Mouse (Mus musculus) spleen, postnatal 10 days (tissue): ENCODE results near the gene Haghl.

Source experiments
- DNase-seq, 2 experiments: peaks; one replicate each; pipeline ENCODE4 v3.0.0; 2021 to 2022; ENCODE audit warnings: low spot score in 2 of 2

Gene Haghl

DNA sequence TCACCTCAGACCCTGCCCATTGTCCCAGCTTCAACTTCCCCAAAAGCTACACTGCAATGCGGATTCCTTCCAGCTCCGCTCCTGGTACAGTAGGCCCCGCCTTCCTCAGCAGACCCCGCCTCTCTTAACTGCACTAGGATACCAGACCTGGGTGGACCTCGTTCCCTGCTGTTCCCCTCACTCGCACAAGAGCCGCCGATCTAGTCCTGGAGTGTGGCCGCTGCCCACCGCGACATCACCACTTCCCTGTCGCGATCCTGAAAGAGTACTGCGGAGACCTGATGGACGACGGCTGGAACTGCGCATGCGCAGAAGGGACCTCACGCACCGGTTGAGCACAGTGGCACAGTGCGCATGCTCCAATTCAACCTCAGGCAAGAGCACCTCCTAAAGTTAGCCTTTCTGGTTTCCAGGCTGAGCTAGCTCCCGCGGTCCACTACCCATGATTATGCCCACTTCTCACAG, at the start of gene Haghl:
TSS of gene Haghl (minus strand) at position 393 of the 465 bp plus-strand sequence.
- DNase-seq, result peak; percentile 92 to 97

DNA sequence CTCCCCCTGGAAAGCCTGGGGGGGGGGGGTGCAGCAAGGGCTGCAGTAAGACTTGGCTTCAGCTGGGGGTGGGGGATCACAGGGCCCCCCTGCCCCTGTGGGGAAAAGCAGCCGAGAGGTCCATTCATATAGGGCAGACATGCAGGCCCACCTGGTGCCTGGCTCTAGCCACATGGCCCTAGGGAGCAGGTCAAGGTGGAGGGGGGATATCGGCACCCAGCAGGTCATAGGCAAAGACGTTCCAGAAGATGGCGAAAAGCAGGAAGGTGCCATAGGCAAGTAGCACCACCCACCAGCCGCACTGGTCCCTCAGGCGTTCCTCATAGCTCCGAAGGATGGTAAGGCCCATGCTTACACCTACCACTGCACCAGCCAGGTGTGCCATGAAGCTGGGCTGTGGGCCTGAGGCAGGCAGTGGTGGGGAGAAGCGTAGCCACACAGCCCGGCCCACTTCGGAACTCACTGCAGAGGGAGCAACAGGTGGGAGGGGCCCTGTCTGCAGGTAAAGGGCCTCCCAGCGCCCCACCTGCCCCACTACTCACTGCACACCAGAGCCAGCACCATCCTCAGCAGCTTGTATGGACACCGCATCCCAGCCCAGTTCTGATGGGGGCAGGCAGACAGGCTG, 49.2 kb upstream of the Haghl start:
- DNase-seq, result no peak

DNA sequence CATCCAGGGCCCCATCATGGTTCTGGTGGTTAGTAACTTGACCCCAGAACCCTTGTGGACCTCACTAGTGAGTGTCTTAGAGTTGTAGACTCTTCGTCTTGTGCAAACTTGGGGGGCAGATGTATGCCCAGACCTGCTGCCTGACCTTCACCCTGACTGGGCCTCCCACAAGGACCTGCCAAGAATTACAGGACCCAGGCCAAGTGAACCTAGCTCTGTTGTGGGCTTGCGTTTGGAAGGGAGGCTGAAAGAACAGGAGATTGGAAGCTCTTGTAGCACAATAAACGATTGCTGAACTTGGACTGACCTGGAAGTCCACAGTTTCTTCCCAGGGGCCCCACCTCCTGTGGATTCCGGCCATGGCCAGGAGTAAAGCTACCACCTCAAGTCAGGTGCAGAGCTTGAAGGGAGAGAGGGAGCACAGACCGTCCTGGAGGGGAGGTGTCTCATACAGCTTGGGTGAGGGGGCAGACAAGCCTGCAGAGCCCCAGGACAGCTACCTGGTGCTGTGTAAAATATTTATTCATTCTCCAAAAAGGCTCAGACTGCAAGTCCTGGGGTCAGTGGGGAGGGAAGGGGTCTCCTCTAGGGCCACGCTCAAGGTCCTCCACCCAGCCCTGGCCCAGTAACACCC, 48.6 kb upstream of the Haghl start:
- no peak for DNase-seq

DNA sequence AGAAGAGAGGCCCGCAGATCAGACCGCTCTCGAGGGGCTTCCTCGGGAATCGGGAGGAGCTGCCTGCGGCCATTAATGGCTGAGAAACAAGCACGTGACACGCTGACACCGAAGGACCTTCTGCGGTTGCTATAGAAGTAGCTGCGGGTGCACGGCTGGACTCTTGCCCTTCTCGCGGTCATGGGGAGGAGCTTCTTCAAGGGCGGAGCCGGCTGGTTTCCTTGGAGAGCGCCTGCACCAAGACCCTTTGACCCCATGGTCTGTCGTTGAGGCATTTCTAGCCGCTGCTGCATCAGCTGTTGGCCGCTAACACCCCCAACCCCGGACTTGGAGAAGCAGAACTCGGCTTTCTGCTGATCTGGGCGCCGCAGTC, 47.8 kb upstream of the Haghl start, which contains the start of gene Stub1:
TSS of gene Stub1 (minus strand) at position 114 of the 373 bp plus-strand sequence.
- DNase-seq, result peak in 1 of 2 experiments; percentile 76

DNA sequence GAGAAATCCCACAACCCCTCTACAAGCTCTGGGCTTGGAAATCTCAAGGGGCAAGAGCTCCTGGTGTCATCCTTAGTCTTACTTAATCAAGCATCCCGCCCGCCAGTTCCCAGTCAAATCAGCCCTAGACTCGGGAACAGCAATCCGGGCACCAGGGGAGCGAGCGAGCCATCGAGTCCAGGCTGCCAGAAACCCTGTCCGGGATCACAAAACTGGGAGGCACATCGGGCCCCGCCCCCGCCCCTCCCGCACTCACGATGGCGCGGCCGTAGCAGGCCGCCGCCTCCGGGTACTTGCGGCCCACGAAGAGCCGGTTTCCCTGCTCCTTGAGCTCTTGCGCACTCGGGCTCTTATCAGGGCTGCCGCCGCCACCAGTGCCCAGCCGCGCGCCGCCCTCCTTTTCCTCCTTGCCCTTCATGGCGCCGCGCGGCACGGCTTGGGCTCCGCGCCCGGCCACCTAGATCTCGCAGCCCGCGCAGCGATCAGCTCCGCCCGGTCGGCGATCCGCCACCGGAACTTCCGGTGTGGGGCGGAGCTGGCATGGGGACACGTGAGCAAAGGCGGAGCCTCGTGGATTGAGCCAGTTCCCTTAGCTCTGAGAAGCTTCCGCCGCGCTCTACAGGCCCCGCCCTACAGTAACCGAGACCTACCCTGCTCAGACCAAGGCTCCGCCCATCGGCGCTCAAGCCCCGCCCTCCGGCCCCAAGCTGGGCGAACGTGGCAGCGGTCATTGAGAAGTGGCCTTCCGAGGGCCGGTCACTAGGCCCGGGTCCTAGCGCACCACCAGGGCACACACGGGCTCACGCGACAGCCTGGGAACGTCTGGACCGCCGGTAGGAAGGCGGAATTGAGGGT, 47.2 kb upstream of the Haghl start:
- DNase-seq, result peak; percentile 99 to 100

DNA sequence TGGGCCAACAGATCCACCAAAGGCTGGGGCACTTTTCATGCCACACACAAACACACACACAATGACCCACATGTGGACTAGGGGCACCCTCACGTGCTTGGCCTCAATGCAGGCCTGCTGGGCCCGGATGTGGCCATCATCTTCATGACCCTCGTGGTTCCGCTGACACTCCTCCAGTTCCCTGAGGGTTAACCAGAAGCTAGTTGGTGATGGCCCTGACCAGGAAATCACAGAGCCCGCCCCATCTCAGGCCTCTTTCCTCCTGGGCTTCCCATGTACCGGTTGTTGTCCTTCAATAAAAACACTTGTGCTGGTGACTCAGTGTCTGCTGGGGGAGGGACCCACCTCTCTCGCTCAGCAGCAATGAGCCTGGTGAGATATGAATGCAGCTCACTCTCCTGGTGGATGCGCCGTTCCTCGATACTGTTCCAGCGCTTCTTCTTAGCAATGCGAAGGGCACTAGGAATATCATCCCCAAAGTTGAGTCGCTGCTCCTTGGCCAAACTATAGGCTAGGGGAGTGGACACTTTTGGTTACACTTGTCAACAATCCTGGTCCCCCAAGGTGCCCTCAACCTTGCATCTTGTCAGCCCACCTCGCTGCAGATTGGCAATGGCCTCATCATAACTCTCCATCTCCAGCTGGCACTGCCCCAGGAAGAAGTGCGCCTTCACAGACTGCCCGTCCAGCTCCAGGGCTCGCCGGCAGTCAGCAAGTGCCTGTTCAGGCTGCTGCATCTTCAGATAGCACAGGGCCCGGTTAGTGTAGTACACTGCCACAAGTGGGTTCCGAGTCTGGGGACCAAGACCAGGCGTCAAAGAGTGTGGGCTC, 46.2 kb upstream of the Haghl start:
- peak in 1 of 2 experiments; percentile 56 for DNase-seq

DNA sequence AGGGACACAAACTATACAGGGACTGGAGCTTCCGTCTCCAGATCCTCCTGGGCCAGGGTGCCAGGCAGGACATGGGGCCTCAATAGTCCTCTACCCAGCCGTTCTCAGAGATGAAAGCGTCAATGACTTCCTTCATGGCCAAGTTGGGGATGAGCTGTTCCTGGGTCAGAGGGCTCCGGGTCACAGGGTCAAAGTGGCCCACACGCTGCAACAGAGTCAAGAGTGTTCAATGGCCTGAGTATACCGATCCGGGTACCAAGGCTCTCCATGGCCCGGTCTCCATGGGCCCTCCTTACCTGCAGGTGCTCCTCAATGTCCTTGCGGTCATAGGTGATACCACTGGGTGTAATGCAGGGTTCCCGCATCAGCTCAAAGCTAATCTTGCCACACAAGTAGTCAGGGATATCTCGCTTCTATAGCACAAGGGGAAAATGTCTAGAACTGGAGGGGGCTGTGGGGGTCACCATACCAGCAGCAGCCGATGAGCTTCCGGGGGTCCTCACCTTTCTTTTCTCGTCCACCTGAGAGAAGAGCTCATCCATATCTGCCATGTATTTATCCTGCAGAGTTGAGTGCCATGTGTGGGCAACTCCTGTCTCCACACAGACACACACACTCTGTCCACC, 45.4 kb upstream of the Haghl start:
- no peak for DNase-seq

DNA sequence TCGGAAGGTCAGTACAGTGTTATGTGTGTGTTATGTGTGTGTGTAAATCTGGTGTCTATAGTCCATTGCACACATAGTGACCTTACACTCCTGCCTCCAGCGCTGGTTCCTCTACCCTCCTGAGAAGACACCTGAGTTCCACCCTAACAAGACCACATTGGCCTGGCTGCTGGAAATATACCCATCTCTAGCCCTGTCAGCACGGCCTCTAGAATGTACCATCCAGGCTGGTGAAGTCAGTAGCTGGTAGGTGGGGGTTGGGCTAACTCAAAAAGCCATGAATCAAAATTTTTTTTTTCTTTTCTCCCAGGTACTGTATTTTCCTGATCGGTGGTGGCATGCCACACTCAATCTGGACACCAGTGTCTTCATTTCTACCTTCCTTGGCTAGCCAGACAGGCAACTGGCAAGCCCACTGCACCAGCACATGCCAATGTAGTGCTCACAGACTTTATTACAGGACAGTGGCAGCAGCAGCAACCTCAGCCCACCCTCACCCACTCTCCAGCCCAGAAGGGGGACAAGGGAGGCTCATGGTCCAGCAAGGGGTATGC, 44.8 kb upstream of the Haghl start:
- no peak for DNase-seq

DNA sequence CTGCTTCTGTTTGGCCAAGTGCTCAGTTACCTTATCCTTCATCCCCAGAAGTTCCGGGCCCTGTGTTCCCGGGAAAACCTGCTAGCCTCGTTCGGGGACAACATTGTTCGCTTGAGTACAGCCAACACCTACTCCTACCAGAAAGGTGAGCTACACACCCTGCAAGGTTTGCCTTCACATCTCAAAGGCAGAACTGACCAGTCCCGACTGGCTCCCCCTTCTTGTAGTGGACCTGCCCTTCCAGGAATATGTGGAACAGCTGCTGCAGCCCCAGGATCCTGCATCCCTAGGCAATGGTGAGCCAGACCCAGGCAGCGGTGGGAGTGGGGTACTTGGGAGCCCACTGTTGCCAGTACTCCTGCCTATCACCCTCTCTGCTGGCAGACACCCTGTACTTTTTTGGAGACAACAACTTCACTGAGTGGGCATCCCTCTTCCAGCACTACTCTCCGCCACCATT, 44.1 kb upstream of the Haghl start:
- DNase-seq, result no peak

DNA sequence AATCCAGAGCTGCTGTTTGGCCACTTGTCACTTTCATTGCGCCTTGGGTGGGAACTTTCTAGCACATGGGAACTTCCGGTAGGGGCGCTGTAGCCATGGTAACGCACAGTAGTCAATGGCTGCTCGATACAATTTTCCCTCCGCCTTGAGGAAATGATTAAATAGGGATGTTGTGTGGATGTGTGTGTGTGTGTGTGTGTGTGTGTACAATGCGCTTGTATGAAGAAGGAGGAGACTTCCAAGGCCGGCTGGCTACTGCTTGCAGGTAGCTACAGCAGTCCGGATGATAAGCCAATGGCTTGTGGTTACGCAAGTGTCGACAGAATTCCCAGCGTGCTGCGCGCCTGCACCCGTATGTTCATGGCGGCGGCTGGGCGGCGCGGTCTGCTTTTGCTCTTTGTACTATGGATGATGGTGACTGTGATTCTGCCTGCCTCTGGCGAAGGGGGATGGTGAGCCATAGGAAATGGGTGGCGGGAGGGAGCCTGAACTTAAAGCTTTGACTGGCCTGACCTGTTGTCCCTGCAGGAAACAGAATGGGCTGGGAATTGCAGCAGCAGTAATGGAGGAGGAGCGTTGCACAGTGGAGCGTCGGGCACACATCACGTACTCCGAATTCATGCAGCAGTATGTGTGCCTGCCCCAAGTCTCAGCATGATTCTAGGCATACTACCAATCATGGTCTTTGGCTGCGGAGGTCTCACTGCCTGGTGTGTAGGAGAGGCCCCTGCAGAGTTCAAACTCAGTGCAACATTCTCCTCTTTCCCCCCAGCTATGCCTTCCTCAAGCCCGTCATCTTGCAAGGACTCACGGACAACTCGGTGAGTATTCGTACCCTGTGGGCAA, 43.5 kb upstream of the Haghl start, which contains the start of gene Jmjd8:
TSS of gene Jmjd8 (plus strand) at position 156 of the 846 bp plus-strand sequence.
- DNase-seq, result peak; percentile 61 to 78

DNA sequence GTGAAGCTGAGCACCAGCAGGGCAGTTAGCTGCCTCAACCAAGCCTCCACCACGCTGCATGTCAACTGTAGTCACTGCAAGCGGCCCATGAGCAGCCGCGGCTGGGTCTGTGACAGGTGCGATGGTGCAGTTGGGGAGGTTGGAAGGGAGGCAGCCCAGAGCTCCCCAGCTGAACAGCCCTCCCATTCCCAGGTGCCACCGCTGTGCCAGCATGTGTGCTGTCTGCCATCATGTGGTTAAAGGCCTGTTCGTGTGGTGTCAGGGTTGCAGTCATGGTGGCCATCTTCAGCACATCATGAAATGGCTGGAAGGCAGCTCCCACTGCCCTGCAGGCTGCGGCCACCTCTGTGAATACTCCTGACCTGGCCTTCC, 42.7 kb upstream of the Haghl start:
- no peak for DNase-seq

DNA sequence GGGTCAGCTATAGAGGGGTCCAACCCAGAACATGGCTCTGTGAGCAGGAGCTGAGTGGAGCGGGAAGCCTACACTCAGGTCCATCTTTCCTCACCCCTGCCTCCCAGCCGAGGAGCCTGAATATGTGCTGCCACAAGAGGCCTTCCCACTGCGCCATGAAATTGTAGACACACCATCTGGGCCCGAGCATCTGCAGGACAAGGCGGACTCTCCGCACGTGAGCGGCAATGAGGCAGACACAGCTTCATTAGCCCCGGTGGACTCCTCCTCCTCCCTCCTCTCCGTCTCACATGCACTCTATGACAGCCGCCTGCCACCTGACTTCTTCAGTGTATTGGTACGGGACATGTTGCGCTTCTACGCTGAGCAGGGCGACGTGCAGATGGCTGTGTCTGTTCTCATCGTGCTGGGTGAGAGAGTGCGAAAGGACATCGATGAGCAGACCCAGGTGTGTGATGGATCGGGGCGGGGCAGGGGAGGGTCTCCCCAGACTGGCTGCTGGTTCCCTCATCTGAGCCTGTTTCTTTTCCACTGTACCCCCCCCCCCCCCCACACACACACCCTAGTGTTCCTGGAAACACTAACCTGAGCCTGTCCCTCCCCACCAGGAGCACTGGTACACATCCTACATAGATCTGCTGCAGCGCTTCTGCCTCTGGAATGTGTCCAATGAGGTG, 42.2 kb upstream of the Haghl start:
- DNase-seq, result no peak

DNA sequence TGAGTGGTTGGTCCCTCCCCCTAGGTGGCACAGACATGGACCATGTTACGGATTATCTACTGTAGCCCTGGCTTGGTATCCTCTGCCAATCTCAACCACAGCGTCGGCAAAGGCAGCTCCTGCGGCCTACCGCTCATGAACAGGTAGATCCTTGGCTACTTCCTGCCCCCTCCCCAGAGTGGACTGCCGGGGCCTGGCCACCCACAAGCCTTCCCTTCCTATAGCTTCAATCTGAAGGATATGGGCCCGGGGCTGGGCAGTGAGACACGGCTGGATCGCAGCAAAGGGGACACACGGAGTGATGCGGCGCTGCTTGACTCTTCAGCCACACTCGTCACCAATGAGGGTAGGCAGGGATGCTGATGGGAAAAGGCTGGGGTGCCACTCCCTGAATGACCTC, 41.5 kb upstream of the Haghl start:
- no peak for DNase-seq

DNA sequence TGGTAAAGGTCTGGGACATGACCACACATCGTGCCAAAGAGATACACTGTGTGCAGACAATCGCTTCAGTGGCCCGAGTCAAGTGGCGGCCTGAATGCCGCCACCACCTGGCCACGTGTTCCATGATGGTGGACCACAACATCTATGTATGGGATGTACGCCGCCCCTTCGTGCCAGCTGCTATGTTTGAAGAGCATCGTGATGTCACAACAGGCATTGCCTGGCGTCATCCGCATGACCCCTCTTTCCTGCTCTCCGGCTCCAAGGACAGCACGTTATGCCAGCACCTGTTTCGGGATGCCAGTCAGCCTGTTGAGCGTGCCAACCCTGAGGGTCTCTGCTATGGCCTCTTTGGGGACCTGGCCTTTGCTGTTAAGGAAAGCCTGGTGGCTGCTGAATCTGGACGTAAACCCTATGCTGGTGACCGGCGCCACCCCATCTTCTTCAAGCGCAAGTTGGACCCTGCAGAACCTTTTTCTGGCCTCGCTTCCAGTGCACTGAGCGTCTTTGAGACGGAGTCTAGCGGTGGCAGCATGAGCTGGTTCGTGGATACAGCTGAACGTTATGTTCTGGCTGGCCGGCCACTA, 40.6 kb upstream of the Haghl start:
- DNase-seq, result no peak

DNA sequence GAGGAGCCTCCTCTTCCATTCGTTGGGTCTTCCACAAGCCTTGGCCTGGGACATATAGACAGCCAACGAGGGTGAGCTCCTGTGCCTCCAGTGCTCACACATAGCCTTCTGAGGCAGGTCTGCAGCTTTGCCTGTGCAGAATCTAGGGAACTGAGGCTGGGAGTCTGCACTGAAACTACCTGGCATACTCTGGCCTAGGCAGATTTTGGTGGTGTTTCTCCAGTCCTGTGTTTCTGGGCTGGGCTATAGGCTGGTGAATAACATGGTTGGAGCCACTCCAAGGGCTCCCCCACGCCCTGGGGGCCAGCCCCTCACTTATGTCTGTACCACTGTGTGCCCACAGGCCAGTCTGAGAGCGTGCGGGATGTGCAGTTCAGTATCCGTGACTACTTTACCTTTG, 39.8 kb upstream of the Haghl start:
- no peak for DNase-seq

DNA sequence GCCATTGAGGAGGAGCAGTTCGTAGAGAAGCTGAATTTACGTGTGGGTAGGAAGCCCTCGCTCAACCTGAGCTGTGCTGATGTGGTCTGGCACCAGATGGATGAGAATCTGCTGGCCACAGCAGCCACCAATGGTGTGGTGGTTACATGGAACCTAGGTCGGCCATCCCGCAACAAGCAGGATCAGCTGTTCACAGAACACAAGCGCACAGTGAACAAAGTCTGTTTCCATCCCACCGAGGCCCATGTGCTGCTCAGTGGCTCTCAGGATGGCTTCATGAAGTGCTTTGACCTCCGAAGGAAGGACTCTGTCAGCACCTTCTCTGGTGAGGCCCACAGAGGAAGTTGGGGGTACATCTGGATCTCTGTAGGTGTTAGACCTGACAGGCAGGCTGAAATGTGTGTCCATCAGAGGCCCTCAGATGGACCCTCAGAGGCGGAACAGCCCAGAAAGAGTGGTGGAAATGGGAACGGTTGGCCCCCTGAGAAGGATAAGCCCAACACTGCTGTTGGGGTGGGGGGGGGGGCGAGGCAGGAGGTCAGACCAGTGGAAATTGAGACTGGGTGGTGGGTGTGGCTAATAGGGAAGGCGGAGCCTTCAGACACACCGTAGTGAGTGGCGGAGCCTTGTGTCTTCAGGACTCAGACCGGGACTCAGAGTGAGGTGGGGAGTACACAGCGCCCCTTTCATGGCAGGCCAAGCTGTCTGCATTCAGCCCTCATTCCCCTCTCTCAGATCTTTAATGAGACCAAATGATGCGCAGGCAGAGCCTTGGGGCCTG, 39.1 kb upstream of the Haghl start:
- peak in 1 of 2 experiments; percentile 22 for DNase-seq

DNA sequence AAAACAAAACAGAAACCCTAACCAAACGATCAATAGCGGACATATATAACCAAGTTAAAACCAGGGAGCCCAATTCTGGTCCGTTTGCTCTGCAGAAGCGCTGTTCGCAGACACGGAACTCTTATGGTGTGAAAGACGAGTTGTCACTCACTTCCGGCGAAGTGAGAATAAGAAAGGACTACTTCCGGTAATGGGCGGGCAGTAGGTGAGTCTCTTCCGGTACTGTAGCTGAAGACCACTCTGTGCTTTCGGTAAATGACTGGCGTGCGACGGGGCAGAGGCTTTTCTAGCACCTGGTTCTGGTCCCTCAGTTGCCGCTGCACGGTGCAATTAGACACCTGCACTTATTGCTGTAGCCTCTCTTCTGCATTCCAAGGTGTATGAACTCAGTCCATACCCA, 38.0 kb upstream of the Haghl start, which contains the start of gene Wdr24:
TSS of gene Wdr24 (plus strand) at position 176 of the 400 bp plus-strand sequence.
- DNase-seq, result peak; percentile 73 to 80
